Mouse (Mus musculus): ENCODE measurements around the gene Tmod2.
"Not testable (repeated sequence)": the region's sequence is repeated elsewhere in the genome, so short reads cannot be mapped to it uniquely, and the experiment has no call there.

Tmod2 gene

GRCm38 (mm10) chr9:75610571-75611493, at the start of gene Tmod2:
Gene Tmod2, minus strand, starts transcription at chr9:75611325.
- peak; percentile 85 to 89 for DNase-seq

GRCm38 (mm10) chr9:75660917-75661316, 49.8 kb upstream of the Tmod2 start:
- no peak for DNase-seq

- DNase-seq = not testable (repeated sequence)
Measured at GRCm38 (mm10) chr9:75656456-75656855, 45.3 kb upstream of the Tmod2 start.

- no peak for DNase-seq
Measured at GRCm38 (mm10) chr9:75653981-75654911, 43.1 kb upstream of the Tmod2 start.

GRCm38 (mm10) chr9:75645405-75645804, 34.3 kb upstream of the Tmod2 start:
- no peak for DNase-seq

DNA sequence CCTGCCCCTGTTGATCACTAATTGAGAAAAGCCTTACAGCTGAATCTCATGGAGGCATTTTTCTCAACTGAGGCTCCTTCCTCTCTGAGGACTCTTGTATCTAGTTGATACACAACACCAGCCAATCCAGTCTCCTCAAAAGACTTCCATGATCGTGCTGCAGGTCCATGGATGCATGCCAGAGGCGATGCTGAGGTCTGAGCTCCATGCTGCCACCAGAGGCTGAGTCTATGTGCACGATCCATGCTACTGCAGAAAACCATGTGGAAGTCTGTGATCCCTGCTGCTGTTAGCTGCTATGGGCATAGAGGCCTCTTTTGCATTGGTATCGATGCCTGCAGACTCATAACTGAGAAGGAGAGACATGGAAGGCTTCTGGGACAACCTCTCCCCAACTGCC, 23.1 kb upstream of the Tmod2 start:
- DNase-seq = no peak

- no peak for DNase-seq
Measured at GRCm38 (mm10) chr9:75633603-75634002, 22.5 kb upstream of the Tmod2 start.

GRCm38 (mm10) chr9:75632902-75633301, 21.8 kb upstream of the Tmod2 start:
- DNase-seq = peak; percentile 50 to 58

GRCm38 (mm10) chr9:75632111-75632510, 21.0 kb upstream of the Tmod2 start:
- peak; percentile 33 to 46 for DNase-seq

- DNase-seq = no peak
Measured at GRCm38 (mm10) chr9:75630823-75631454, 19.8 kb upstream of the Tmod2 start.

GRCm38 (mm10) chr9:75626308-75626604, 15.1 kb upstream of the Tmod2 start:
- peak in 1 of 2 experiments; percentile 49 for DNase-seq

GRCm38 (mm10) chr9:75625556-75626307, 14.6 kb upstream of the Tmod2 start, which contains the start of gene Lysmd2:
Gene Lysmd2, plus strand, starts transcription at chr9:75625741.
- DNase-seq = peak; percentile 81 to 91

- DNase-seq = peak in 1 of 2 experiments; percentile 32
Measured at GRCm38 (mm10) chr9:75624983-75625555, 13.9 kb upstream of the Tmod2 start.

DNA sequence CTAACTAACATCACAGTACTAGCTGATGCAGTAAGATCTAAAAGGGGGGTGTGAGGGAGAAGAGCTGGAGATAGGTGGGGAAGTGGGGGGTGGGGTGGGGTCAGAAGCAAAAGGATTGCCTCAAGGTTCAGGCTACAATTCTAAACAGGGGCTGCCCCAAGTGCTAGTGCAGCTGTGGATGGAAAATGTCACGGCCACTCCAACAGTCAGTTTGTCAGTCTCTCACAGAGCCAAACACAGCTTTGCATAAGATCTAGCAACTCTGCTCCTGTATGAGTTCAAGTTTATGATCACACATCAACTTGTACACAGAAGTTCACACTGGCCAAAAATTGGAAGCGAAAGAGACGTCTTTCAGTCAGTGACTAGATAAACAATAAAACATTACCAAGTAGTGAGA, 10.3 kb upstream of the Tmod2 start:
- no peak for DNase-seq

DNA sequence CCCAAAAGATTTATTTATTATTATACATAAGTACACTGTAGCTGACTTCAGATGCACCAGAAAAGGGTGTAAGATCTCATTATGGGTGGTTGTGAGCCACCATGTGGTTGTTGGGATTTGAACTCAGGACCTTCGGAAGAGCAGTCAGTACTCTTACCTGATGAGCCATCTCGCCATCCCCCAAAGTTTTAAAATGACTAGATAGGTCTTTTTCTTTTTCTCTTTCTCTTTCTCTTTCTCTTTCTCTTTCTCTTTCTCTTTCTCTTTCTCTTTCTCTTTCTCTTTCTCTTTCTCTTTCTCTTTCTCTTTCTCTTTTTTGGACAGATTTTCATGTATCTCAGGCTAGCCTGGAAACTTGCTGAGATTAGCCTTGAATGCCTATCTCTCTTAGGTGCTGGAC, 8.6 kb upstream of the Tmod2 start:
- DNase-seq = not testable (repeated sequence)

GRCm38 (mm10) chr9:75618836-75619400, 7.8 kb upstream of the Tmod2 start:
- DNase-seq = no peak

DNA sequence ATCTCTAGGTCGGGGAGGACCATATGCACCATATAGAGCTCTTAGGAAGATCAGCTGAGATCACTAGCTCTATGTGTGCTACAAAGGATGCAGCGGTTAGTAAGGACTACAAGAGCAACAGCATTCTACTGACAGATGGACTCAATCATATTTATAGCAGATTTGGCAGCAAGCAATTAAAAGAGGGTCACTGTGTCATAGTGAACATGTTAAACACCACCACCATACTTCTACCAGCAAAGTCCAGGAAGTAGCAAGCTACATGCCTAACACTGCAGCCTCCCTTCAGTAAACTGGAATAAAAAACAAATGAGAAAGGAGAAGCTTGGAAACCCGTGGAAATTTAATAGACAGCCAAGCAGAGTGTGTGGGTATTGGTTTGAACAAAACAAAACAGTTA, 5.4 kb upstream of the Tmod2 start:
- DNase-seq = no peak

DNA sequence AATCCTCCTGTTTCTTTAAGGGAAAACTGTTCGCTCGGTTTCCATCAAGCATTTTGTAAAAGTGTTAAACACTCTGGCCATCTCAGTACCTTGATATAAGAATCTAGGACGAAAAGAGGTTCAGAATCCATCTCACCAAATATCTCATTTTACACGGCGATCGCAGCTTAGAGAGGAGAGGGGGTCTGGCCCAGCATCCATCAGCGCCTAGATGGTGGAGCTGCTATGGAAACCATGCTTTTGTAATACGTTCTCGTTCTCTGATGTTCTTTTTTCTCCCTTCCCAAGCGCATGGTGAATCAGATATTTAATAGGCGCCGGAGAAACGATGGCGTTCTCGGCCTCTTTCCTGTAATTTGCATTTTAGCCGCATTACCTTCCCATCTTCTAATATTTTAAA, 1.2 kb downstream of the Tmod2 start:
- DNase-seq = no peak

DNA sequence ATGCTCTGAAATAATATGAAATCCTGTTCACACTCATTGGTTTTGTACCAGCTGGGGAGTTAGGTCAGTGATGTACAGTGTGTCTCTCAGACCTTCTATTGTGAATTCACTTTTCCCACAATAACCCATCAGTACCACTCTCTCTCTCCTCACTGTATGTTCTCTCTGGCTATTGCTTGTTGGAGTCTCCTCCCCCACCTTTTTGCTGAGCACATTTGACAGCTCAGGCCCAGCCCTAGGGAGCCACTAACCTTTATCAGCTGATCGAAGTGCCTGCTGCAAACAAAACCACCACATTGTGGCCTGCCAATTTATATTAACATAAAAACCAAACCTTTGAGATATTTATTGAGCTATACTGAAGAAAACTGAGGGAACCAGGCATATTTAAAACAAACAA, 1.6 kb downstream of the Tmod2 start:
- DNase-seq = peak in 1 of 2 experiments; percentile 39

- no peak for DNase-seq
Measured at GRCm38 (mm10) chr9:75607496-75607895, 3.6 kb downstream of the Tmod2 start.

- DNase-seq = no peak
Measured at GRCm38 (mm10) chr9:75601510-75601909, 9.6 kb downstream of the Tmod2 start.

Data from cerebellum, adult 18-20 months (tissue).